Mouse (Mus musculus) heart, embryonic 14.5 days (tissue): Measurements from ENCODE around the gene Prkca. TPM values are rescaled to one million over a fixed set of nuclear protein-coding genes. Genes with fewer than 3 reads are reported as not detected.

Experiments
- ATAC-seq: fragments of 200-750 bp; cut with Nextera tagmentation; 2 replicates; pipeline ENCODE4 v1.8.0; 2017; ENCODE audit warnings: low read depth, moderate TSS enrichment; ENCODE audit not compliant: insufficient number of reproducible peaks, insufficient read depth, low FRiP score
- H3K27ac ChIP-seq, 2 experiments: fragments of 200-500 bp in 1 of 2; fragments of 300-500 bp in 1 of 2; sonication (generic) in 1 of 2; replicated peaks in 1 of 2; 2 replicates each; pipeline ENCODE4 v1.5.1; 2012 to 2014; ENCODE audit warnings: low read depth in 2 of 2, low read length in 2 of 2, control low read depth in 1 of 2, mild to moderate bottlenecking in 1 of 2, mixed read lengths in 1 of 2; ENCODE audit not compliant: control insufficient read depth in 1 of 2, insufficient read depth in 1 of 2
- H3K27me3 ChIP-seq: fragments of 300-500 bp; sonication (generic); 2 replicates; pipeline ENCODE4 v1.6.1; 2014; ENCODE audit warnings: mild to moderate bottlenecking, low read length, control low read depth; ENCODE audit not compliant: control insufficient read depth, insufficient read depth
- H3K36me3 ChIP-seq: fragments of 300-500 bp; sonication (generic); 2 replicates; pipeline ENCODE4 v1.6.1; 2014; ENCODE audit warnings: mild to moderate bottlenecking, control low read depth, low read length, mixed read lengths; ENCODE audit not compliant: control insufficient read depth, insufficient read depth
- H3K4me1 ChIP-seq, 2 experiments: fragments of 200-500 bp in 1 of 2; fragments of 300-500 bp in 1 of 2; sonication (generic) in 1 of 2; 2 replicates each; pipeline ENCODE4 v1.6.1; 2012 to 2014; ENCODE audit warnings: low read length in 2 of 2, control low read depth in 1 of 2, mixed read lengths in 1 of 2; ENCODE audit not compliant: control insufficient read depth in 2 of 2, insufficient read depth in 2 of 2
- H3K4me2 ChIP-seq: fragments of 300-500 bp; sonication (generic); 2 replicates; pipeline ENCODE4 v1.6.1; 2014; ENCODE audit warnings: mild to moderate bottlenecking, low read length
- H3K4me3 ChIP-seq, 2 experiments: fragments of 200-500 bp in 1 of 2; fragments of 300-500 bp in 1 of 2; sonication (generic) in 1 of 2; 2 replicates each; pipeline ENCODE4 v1.5.1; 2012 to 2014; ENCODE audit warnings: low read length in 2 of 2, mild to moderate bottlenecking in 2 of 2, control low read depth in 1 of 2, low read depth in 1 of 2, moderate library complexity in 1 of 2; ENCODE audit not compliant: control insufficient read depth in 1 of 2, insufficient read depth in 1 of 2
- H3K9ac ChIP-seq: fragments of 300-500 bp; sonication (generic); 2 replicates; pipeline ENCODE4 v1.6.1; 2014; ENCODE audit warnings: mild to moderate bottlenecking, low read length
- H3K9me3 ChIP-seq: fragments of 300-500 bp; sonication (generic); 2 replicates; pipeline ENCODE4 v1.6.1; 2016; ENCODE audit warnings: low read length, control low read depth; ENCODE audit not compliant: control insufficient read depth
- WGBS: fragments of 180-500 bp; shearing (Covaris S2); extraction: QIAGEN DNeasy Blood & Tissue Kit; methylation state at CpG from one replicate; pipeline ENCODE4 v1.1.7; 2014; 5-methylcytosine and 5-hydroxymethylcytosine counted together
- polyA plus RNA-seq: library from polyadenylated mRNA; unstranded; fragments of >200 nt; fragmentation: Nextera tagmentation; extraction: Ambion mirVana; gene quantifications from 2 replicates; pipeline ENCODE4 v1.2.1, GENCODE M21; 2014

The Prkca gene
- polyA plus RNA-seq, 1 experiment from 2014 or later = 21.4 TPM

- H3K4me1 ChIP-seq = peaks cover 4 to 10% of the 10 kb centered on the region in 2 experiments
- no peak overlapping the region for H3K4me3 ChIP-seq
- no peak overlapping the region for H3K9ac ChIP-seq
- H3K4me2 ChIP-seq = no peak overlapping the region
- no peak overlapping the region for H3K27ac ChIP-seq
- H3K36me3 ChIP-seq = no peaks in the 10 kb centered on the region
- 78% methylated on average over 6 of the region's 6 CpGs for WGBS
- peaks cover 3% of the 10 kb centered on the region; the same call in 1 of the 2 replicates for H3K9me3 ChIP-seq
- no peaks in the 10 kb centered on the region for H3K27me3 ChIP-seq
- no peak for ATAC-seq
Observed at GRCm38 (mm10) chr11:108171260-108171659, 172.5 kb downstream of the Prkca start.

GRCm38 (mm10) chr11:108170107-108170506, 173.6 kb downstream of the Prkca start:
- no peaks in the 10 kb centered on the region for H3K27me3 ChIP-seq
- no peak for ATAC-seq
- no peaks in the 10 kb centered on the region for H3K36me3 ChIP-seq
- peaks cover 10 to 22% of the 10 kb centered on the region in 2 experiments for H3K4me1 ChIP-seq
- H3K4me3 ChIP-seq = no peak overlapping the region
- peaks cover 3% of the 10 kb centered on the region; the same call in 1 of the 2 replicates for H3K9me3 ChIP-seq
- no peak overlapping the region for H3K4me2 ChIP-seq
- H3K27ac ChIP-seq = no peak overlapping the region
- WGBS = 78% methylated on average over 3 of the region's 3 CpGs
- H3K9ac ChIP-seq = no peak overlapping the region

- Histone ChIP-seq H3K27me3 (no peaks in the 10 kb centered on the region), H3K27ac (peak overlapping the region; percentile 91 to 95), H3K9me3 (peaks cover 3% of the 10 kb centered on the region; the same call in 1 of the 2 replicates), H3K9ac (peak overlapping the region; percentile 56), H3K4me2 (peak overlapping the region; percentile 50), H3K4me1 (peaks cover 13 to 33% of the 10 kb centered on the region in 2 experiments), H3K4me3 (no peak overlapping the region), H3K36me3 (no peaks in the 10 kb centered on the region)
- 14% methylated on average over 9 of the region's 9 CpGs for WGBS
- peak; percentile 88 for ATAC-seq
Observed at GRCm38 (mm10) chr11:108165725-108166124, 178.0 kb downstream of the Prkca start.

- H3K27me3 ChIP-seq = no peaks in the 10 kb centered on the region
- H3K27ac ChIP-seq = no peak overlapping the region
- no peak overlapping the region for H3K4me3 ChIP-seq
- H3K9ac ChIP-seq = no peak overlapping the region
- H3K9me3 ChIP-seq = peaks cover 11% of the 10 kb centered on the region
- WGBS = 86% methylated on average over 1 of the region's 1 CpGs
- no peak for ATAC-seq
- no peaks in the 10 kb centered on the region for H3K36me3 ChIP-seq
- peaks cover 13 to 37% of the 10 kb centered on the region in 2 experiments for H3K4me1 ChIP-seq
- H3K4me2 ChIP-seq = no peak overlapping the region
Observed at GRCm38 (mm10) chr11:108162639-108163038, 181.1 kb downstream of the Prkca start.

- H3K36me3 ChIP-seq = no peaks in the 10 kb centered on the region
- peaks cover 11% of the 10 kb centered on the region for H3K9me3 ChIP-seq
- H3K27me3 ChIP-seq = no peaks in the 10 kb centered on the region
- no peak overlapping the region for H3K4me2 ChIP-seq
- no peak overlapping the region for H3K9ac ChIP-seq
- H3K4me1 ChIP-seq = peaks cover 13 to 34% of the 10 kb centered on the region in 2 experiments
- H3K27ac ChIP-seq = no peak overlapping the region
- no peak for ATAC-seq
- WGBS = 54% methylated on average over 4 of the region's 4 CpGs
- H3K4me3 ChIP-seq = no peak overlapping the region
Observed at GRCm38 (mm10) chr11:108162110-108162509, 181.6 kb downstream of the Prkca start.

- peaks cover 3 to 15% of the 10 kb centered on the region in 2 experiments for H3K4me1 ChIP-seq
Observed at GRCm38 (mm10) chr11:108160056-108160455, 183.7 kb downstream of the Prkca start.

GRCm38 (mm10) chr11:108158046-108158445, 185.7 kb downstream of the Prkca start:
- ATAC-seq = no peak
- Histone ChIP-seq H3K36me3 (no peaks in the 10 kb centered on the region), H3K4me2 (no peak overlapping the region), H3K4me3 (no peak overlapping the region), H3K9ac (no peak overlapping the region), H3K27me3 (no peaks in the 10 kb centered on the region), H3K27ac (no peak overlapping the region), H3K4me1 (peaks cover 7 to 19% of the 10 kb centered on the region in 2 experiments), H3K9me3 (peaks cover 11% of the 10 kb centered on the region)
- whole genome bisulfite sequencing = 84% methylated on average over 3 of the region's 3 CpGs

More at GRCm38 (mm10) chr11:108160056-108160455, 183.7 kb downstream of the Prkca start:
- Histone ChIP-seq H3K9ac (no peak overlapping the region), H3K4me3 (no peak overlapping the region), H3K36me3 (no peaks in the 10 kb centered on the region), H3K27me3 (no peaks in the 10 kb centered on the region), H3K4me2 (no peak overlapping the region), H3K27ac (0 out of 4 replicates have a peak overlapping the region, but pooled peaks of 1 of the 2 experiments have one; percentile 19), H3K9me3 (peaks cover 11% of the 10 kb centered on the region)
- WGBS = 70% methylated on average over 7 of the region's 7 CpGs
- ATAC-seq = peak; percentile 21

- no peak overlapping the region for H3K4me3 ChIP-seq
- H3K36me3 ChIP-seq = no peaks in the 10 kb centered on the region
- ATAC-seq = no peak
- 91% methylated on average over 5 of the region's 5 CpGs for WGBS
- no peak overlapping the region for H3K4me2 ChIP-seq
- no peak overlapping the region for H3K27ac ChIP-seq
- no peak overlapping the region for H3K9ac ChIP-seq
- no peaks in the 10 kb centered on the region for H3K27me3 ChIP-seq
- H3K9me3 ChIP-seq = peaks cover 11% of the 10 kb centered on the region
- H3K4me1 ChIP-seq = peaks cover 15 to 25% of the 10 kb centered on the region in 2 experiments
Observed at GRCm38 (mm10) chr11:108157074-108157473, 186.7 kb downstream of the Prkca start.
